Mouse (Mus musculus): ENCODE results near the gene Dnlz. TPM values are rescaled to one million over a fixed set of nuclear protein-coding genes. Genes with fewer than 3 reads are reported as not detected.

Gene Dnlz
- polyA plus RNA-seq, 1 experiment, result 6.2 TPM

DNA sequence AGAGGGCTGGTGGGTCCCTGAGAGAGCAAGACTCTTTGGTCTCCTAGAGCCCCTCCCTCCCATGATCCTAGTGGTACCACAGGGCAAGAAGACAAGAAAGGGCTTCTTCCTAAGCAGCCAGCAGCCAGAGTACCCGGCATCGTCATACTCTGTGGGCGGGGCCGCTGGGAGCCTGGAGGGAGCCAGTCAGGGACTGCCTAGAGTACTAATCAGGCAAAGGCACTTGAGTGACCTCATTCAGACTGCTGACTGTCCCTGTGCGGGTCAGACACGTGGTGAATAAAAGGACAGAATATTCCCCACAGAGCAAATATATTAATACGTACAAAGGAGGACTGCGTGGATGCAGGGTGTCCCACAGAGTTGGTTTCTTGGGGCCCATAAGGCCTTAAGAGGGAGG, 22.5 kb downstream of the Dnlz start:
- H3K27ac ChIP-seq (ENCODE audit: control insufficient read depth, insufficient read depth, low read depth, low read length), result no peak overlapping the region

GRCm38 (mm10) chr2:26327852-26328251, 24.1 kb downstream of the Dnlz start:
- Histone ChIP-seq H3K27me3 (ENCODE audit: control insufficient read depth, insufficient read depth, low read length) (no peaks in the 10 kb centered on the region), H3K27ac (ENCODE audit: control insufficient read depth, insufficient read depth, low read depth, low read length) (no peak overlapping the region), H3K4me3 (ENCODE audit: control insufficient read depth, low read depth, low read length) (no peak overlapping the region), H3K4me1 (ENCODE audit: control insufficient read depth, insufficient read depth, low read length) (peaks cover 7% of the 10 kb centered on the region), H3K36me3 (ENCODE audit: control insufficient read depth, insufficient read depth, low read length) (no peaks in the 10 kb centered on the region)
- no peak for TF ChIP-seq CTCF (IDR thresholded peaks at IDR 0.05; ENCODE audit: control insufficient read depth, insufficient read depth, insufficient replicate concordance, low read depth, low read length)
- no peak for TF ChIP-seq POLR2A (IDR thresholded peaks at IDR 0.05; ENCODE audit: control insufficient read depth, low read depth, low read length)

More for the DNA sequence above, 22.5 kb downstream of the Dnlz start:
- H3K27me3 ChIP-seq (ENCODE audit: control insufficient read depth, insufficient read depth, low read length), result no peaks in the 10 kb centered on the region
- H3K4me1 ChIP-seq (ENCODE audit: control insufficient read depth, insufficient read depth, low read length), result peaks cover 7% of the 10 kb centered on the region
- no peak for TF ChIP-seq CTCF (IDR thresholded peaks at IDR 0.05; ENCODE audit: control insufficient read depth, insufficient read depth, insufficient replicate concordance, low read depth, low read length)
- TF ChIP-seq POLR2A (IDR thresholded peaks at IDR 0.05; ENCODE audit: control insufficient read depth, low read depth, low read length), result no peak
- no peak overlapping the region for H3K4me3 ChIP-seq (ENCODE audit: control insufficient read depth, low read depth, low read length)
- H3K36me3 ChIP-seq (ENCODE audit: control insufficient read depth, insufficient read depth, low read length), result no peaks in the 10 kb centered on the region

GRCm38 (mm10) chr2:26325386-26326181, 26.3 kb downstream of the Dnlz start:
- Histone ChIP-seq H3K4me1 (ENCODE audit: control insufficient read depth, insufficient read depth, low read length) (peaks cover 7% of the 10 kb centered on the region), H3K36me3 (ENCODE audit: control insufficient read depth, insufficient read depth, low read length) (no peaks in the 10 kb centered on the region), H3K27me3 (ENCODE audit: control insufficient read depth, insufficient read depth, low read length) (no peaks in the 10 kb centered on the region), H3K27ac (ENCODE audit: control insufficient read depth, insufficient read depth, low read depth, low read length) (no peak overlapping the region), H3K4me3 (ENCODE audit: control insufficient read depth, low read depth, low read length) (no peak overlapping the region)
- no peak for TF ChIP-seq POLR2A (IDR thresholded peaks at IDR 0.05; ENCODE audit: control insufficient read depth, low read depth, low read length)
- peak; percentile 93; the same call in 1 of the 2 replicates for TF ChIP-seq CTCF (IDR thresholded peaks at IDR 0.05; ENCODE audit: control insufficient read depth, insufficient read depth, insufficient replicate concordance, low read depth, low read length)

DNA sequence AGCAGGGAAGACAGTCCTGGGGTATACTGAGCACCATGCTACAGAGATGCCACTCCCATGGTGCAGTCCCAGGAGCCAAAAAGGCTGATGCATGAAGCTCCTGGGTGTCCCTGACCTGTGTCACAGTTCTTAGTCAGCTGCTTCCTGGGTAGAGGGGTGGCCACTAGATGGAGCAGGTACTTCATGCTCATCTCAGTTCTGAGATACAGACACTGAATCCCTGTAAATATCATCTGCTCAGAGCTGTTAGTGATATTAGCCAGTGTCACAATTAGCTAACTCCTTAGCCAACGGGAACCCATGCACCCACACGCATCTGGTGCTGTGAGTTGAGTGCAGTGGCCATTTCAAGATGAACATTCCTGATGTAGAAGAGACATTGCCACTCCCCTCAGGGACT, 27.0 kb downstream of the Dnlz start:
- H3K27me3 ChIP-seq (ENCODE audit: control insufficient read depth, insufficient read depth, low read length), result no peaks in the 10 kb centered on the region
- no peak overlapping the region for H3K27ac ChIP-seq (ENCODE audit: control insufficient read depth, insufficient read depth, low read depth, low read length)
- H3K4me1 ChIP-seq (ENCODE audit: control insufficient read depth, insufficient read depth, low read length), result peaks cover 7% of the 10 kb centered on the region
- H3K36me3 ChIP-seq (ENCODE audit: control insufficient read depth, insufficient read depth, low read length), result no peaks in the 10 kb centered on the region
- TF ChIP-seq CTCF (IDR thresholded peaks at IDR 0.05; ENCODE audit: control insufficient read depth, insufficient read depth, insufficient replicate concordance, low read depth, low read length) (no peak; the same call in 1 of the 2 replicates), POLR2A (IDR thresholded peaks at IDR 0.05; ENCODE audit: control insufficient read depth, low read depth, low read length) (no peak)
- H3K4me3 ChIP-seq (ENCODE audit: control insufficient read depth, low read depth, low read length), result no peak overlapping the region

- H3K4me1 ChIP-seq (ENCODE audit: control insufficient read depth, insufficient read depth, low read length), result peaks cover 10% of the 10 kb centered on the region
- H3K4me3 ChIP-seq (ENCODE audit: control insufficient read depth, low read depth, low read length), result no peak overlapping the region
- no peaks in the 10 kb centered on the region for H3K36me3 ChIP-seq (ENCODE audit: control insufficient read depth, insufficient read depth, low read length)
- no peaks in the 10 kb centered on the region for H3K27me3 ChIP-seq (ENCODE audit: control insufficient read depth, insufficient read depth, low read length)
- no peak overlapping the region for H3K27ac ChIP-seq (ENCODE audit: control insufficient read depth, insufficient read depth, low read depth, low read length)
- TF ChIP-seq POLR2A (IDR thresholded peaks at IDR 0.05; ENCODE audit: control insufficient read depth, low read depth, low read length), result no peak
- no peak for TF ChIP-seq CTCF (IDR thresholded peaks at IDR 0.05; ENCODE audit: control insufficient read depth, insufficient read depth, insufficient replicate concordance, low read depth, low read length)
Measured at GRCm38 (mm10) chr2:26323589-26324325, 28.2 kb downstream of the Dnlz start.

- H3K27me3 ChIP-seq (ENCODE audit: control insufficient read depth, insufficient read depth, low read length), result no peaks in the 10 kb centered on the region
- H3K4me1 ChIP-seq (ENCODE audit: control insufficient read depth, insufficient read depth, low read length), result peaks cover 12% of the 10 kb centered on the region
- no peak overlapping the region for H3K27ac ChIP-seq (ENCODE audit: control insufficient read depth, insufficient read depth, low read depth, low read length)
- no peak overlapping the region for H3K4me3 ChIP-seq (ENCODE audit: control insufficient read depth, low read depth, low read length)
- no peaks in the 10 kb centered on the region for H3K36me3 ChIP-seq (ENCODE audit: control insufficient read depth, insufficient read depth, low read length)
- TF ChIP-seq POLR2A (IDR thresholded peaks at IDR 0.05; ENCODE audit: control insufficient read depth, low read depth, low read length), result no peak
- TF ChIP-seq CTCF (IDR thresholded peaks at IDR 0.05; ENCODE audit: control insufficient read depth, insufficient read depth, insufficient replicate concordance, low read depth, low read length), result no peak
Measured at GRCm38 (mm10) chr2:26320245-26321185, 31.4 kb downstream of the Dnlz start.
